Mouse (Mus musculus) heart, embryonic 10.5 days (tissue): Measurements from ENCODE around the gene Atxn7l3b. TPM values are rescaled to one million over a fixed set of nuclear protein-coding genes. Genes with fewer than 3 reads are reported as not detected.

Experiments used
- DNase-seq: peaks from one replicate; pipeline ENCODE4 v3.0.0-alpha.2; 2017; ENCODE audit warnings: low spot score
- H3K27ac ChIP-seq: fragments of 300-500 bp; sonication (generic); 2 replicates; pipeline ENCODE4 v1.5.1; 2016; ENCODE audit warnings: mild to moderate bottlenecking
- H3K27me3 ChIP-seq: fragments of 300-500 bp; sonication (generic); 2 replicates; pipeline ENCODE4 v1.6.1; 2016; ENCODE audit warnings: mild to moderate bottlenecking; ENCODE audit not compliant: poor library complexity, insufficient read depth, severe bottlenecking
- H3K36me3 ChIP-seq: fragments of 300-500 bp; sonication (generic); 2 replicates; pipeline ENCODE4 v1.6.1; 2016; ENCODE audit warnings: mild to moderate bottlenecking, moderate library complexity
- H3K4me1 ChIP-seq: fragments of 300-500 bp; sonication (generic); 2 replicates; pipeline ENCODE4 v1.6.1; 2016; ENCODE audit warnings: mild to moderate bottlenecking
- H3K4me3 ChIP-seq: fragments of 300-500 bp; sonication (generic); 2 replicates; pipeline ENCODE4 v1.5.1; 2016; ENCODE audit warnings: mild to moderate bottlenecking, moderate library complexity
- H3K9me3 ChIP-seq: fragments of 300-500 bp; sonication (generic); 2 replicates; pipeline ENCODE4 v1.6.1; 2016; ENCODE audit warnings: mild to moderate bottlenecking, moderate library complexity
- WGBS: fragments of 180-500 bp; shearing (Covaris S2); methylation state at CpG from one replicate; pipeline ENCODE4 v1.1.7; 2016; 5-methylcytosine and 5-hydroxymethylcytosine counted together
- polyA plus RNA-seq: library from polyadenylated mRNA; unstranded; fragments of >200 nt; fragmentation: Nextera tagmentation; extraction: Ambion mirVana; gene quantifications from 2 replicates; pipeline ENCODE4 v1.2.1, GENCODE M21; 2016

Atxn7l3b gene
- polyA plus RNA-seq, 1 experiment from 2014 or later, result 135 TPM

DNA sequence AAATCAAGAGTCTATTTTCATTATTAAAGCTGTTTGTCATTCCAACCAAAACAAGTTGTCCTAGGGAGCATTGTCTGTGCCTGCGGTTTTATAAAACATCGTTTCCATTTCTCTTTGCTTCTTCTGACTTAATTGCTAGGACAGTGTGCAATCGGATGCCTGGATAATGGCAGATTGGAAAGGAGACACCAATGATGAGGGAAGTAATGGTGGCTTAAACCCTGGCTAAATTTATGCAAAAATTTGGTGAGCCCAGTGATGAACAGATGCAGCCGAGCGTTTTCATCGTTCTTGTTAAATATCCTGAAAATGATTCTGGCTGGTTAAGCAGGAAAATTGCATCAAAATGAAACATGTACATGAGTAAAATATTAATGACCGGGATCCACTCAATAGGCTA lies 28.6 kb downstream of the Atxn7l3b start:
- Histone ChIP-seq H3K9me3 (no peaks in the 10 kb centered on the region), H3K4me1 (no peaks in the 10 kb centered on the region), H3K4me3 (no peak overlapping the region), H3K27me3 (no peaks in the 10 kb centered on the region), H3K36me3 (no peaks in the 10 kb centered on the region), H3K27ac (no peak overlapping the region)
- WGBS, result 86% methylated on average over 7 of the region's 7 CpGs
- no peak for DNase-seq

- Histone ChIP-seq H3K36me3 (no peaks in the 10 kb centered on the region), H3K27me3 (no peaks in the 10 kb centered on the region), H3K4me1 (no peaks in the 10 kb centered on the region), H3K27ac (no peak overlapping the region), H3K4me3 (no peak overlapping the region), H3K9me3 (no peaks in the 10 kb centered on the region)
- 74% methylated on average over 3 of the region's 3 CpGs for WGBS
- DNase-seq, result no peak
Observed at GRCm38 (mm10) chr10:112899796-112900195, 29.0 kb downstream of the Atxn7l3b start.

- no peak for DNase-seq
- WGBS, result 74% methylated on average over 4 of the region's 4 CpGs
- Histone ChIP-seq H3K4me1 (no peaks in the 10 kb centered on the region), H3K9me3 (no peaks in the 10 kb centered on the region), H3K27me3 (no peaks in the 10 kb centered on the region), H3K27ac (no peak overlapping the region), H3K36me3 (no peaks in the 10 kb centered on the region), H3K4me3 (no peak overlapping the region)
Observed at GRCm38 (mm10) chr10:112896636-112897035, 32.2 kb downstream of the Atxn7l3b start.

DNA sequence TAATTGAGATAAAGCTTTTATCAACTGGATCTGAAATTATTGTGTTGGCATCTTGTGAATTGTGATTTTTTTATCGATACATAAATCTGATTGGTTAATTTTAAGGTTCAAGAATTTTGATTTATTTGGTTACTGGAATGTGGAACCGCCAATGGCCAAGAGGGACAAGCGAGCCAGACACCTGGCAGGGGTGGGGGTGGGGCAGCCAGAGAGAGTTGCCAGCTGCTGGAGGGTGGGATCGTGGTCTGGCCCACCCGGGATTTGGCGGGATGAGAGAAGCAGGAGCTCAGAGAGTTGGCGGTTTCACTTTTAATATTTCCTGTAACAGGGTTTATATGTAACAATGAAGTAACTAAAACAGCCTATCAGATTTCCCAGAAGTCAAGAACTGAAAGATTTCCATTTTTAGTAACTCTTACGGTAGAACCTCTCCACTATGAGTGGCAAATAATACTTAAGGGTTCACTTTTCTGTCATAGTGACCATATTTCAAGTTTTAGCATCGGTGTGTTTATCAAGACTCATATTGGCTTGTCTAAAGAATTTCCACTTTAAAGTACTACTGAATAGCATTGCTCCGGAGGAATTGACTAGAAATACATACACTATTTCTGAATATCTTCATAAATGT lies 35.1 kb downstream of the Atxn7l3b start:
- 89% methylated on average over 10 of the region's 10 CpGs for WGBS
- no peaks in the 10 kb centered on the region for H3K4me1 ChIP-seq
- DNase-seq, result no peak

DNA sequence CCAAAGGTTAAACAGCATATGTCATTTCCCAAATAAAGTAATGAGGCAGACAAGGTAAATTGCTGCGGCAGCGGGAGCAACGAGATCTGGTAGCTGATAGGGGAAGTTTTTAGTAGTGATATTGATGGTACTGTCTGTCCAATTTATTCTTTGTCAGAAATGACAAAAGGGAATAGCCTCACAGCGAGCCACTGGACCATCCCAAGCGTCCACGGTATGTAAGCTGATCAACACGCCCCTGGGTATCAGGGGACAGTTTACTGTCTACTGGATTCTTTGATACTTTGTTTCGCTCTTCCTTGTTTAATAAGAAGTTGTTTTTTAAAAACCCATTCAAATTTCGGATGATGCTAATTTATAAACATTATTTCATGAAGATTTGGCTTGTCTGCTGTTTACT lies 44.7 kb downstream of the Atxn7l3b start:
- Histone ChIP-seq H3K27ac (no peak overlapping the region), H3K4me1 (no peaks in the 10 kb centered on the region), H3K27me3 (no peaks in the 10 kb centered on the region), H3K36me3 (no peaks in the 10 kb centered on the region), H3K4me3 (no peak overlapping the region), H3K9me3 (no peaks in the 10 kb centered on the region)
- no peak for DNase-seq
- WGBS, result 76% methylated on average over 9 of the region's 9 CpGs

More for the DNA sequence above, 35.1 kb downstream of the Atxn7l3b start:
- Histone ChIP-seq H3K4me3 (no peak overlapping the region), H3K27ac (no peak overlapping the region), H3K9me3 (no peaks in the 10 kb centered on the region), H3K36me3 (no peaks in the 10 kb centered on the region), H3K27me3 (no peaks in the 10 kb centered on the region)

GRCm38 (mm10) chr10:112883688-112884004 lies 45.2 kb downstream of the Atxn7l3b start:
- no peaks in the 10 kb centered on the region for H3K9me3 ChIP-seq
- no peak for DNase-seq
- no peaks in the 10 kb centered on the region for H3K27me3 ChIP-seq
- H3K36me3 ChIP-seq, result no peaks in the 10 kb centered on the region
- H3K4me3 ChIP-seq, result no peak overlapping the region
- no peak overlapping the region for H3K27ac ChIP-seq
- no peaks in the 10 kb centered on the region for H3K4me1 ChIP-seq
- WGBS, result 57% methylated on average over 3 of the region's 3 CpGs

DNA sequence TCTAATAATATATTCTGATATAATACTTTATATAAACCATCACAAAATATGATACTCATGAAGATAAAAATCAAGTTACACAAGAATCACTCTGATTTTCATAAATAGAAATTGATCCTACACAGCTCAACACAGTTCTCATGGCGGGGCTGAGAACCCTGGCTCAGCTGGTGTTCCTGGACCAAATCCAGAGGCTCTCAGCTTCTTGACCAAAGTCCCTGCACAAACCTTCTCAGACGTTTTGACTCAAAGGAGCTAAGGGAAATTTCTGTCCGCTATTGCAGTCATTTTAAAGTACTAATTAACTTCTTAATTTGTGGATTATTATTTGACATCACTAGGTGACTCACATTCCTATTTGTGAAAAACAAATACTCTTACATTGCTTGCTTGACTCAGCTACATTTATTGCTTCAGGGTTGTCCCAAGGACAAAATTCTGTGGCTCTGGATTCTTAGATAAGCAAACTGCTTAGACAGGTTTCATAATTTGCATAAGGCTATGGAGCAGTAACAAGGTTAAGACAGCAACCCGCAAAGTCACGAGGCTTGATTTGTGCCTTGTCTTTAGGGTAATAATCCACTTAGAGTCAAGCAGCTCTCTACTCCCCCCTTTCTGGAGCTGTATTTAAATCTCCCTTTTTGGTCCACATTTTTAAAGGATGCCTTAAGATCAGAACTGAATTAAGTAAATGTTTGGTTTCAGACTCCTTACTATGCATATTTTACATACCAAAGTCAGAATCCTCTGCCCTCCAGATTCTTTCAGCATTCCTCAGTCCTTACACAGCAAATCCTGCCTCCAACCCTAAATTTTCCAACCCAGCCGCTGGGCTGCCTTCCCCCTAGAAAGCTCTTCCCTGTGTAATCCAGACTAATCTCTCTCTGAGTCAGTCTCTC lies 45.8 kb downstream of the Atxn7l3b start:
- WGBS, result 33% methylated on average over 6 of the region's 6 CpGs
- H3K4me1 ChIP-seq, result no peaks in the 10 kb centered on the region
- no peak overlapping the region for H3K4me3 ChIP-seq
- H3K27ac ChIP-seq, result no peak overlapping the region
- no peaks in the 10 kb centered on the region for H3K36me3 ChIP-seq
- no peaks in the 10 kb centered on the region for H3K9me3 ChIP-seq
- no peaks in the 10 kb centered on the region for H3K27me3 ChIP-seq
- no peak for DNase-seq

DNA sequence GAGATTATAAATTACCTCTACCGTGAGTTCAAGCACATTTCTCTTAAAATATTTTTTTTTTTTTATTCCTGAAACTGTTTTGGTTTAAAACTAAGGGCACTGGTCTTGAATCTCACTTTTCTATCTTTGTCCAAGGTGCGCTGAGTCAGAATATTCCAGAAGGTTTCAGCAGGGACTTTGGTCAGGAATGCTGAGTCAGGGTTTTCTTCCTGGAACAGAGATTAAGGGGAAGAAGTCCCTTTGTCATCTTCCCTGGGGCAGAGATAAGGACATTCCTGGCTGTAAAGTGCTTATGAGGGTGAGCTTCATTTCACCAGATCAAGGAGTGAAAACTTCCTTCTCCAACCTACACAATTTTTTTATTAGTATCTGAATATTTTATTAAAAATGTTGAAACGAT lies 46.7 kb downstream of the Atxn7l3b start:
- Histone ChIP-seq H3K4me3 (no peak overlapping the region), H3K36me3 (no peaks in the 10 kb centered on the region), H3K27me3 (no peaks in the 10 kb centered on the region), H3K4me1 (no peaks in the 10 kb centered on the region), H3K9me3 (no peaks in the 10 kb centered on the region), H3K27ac (no peak overlapping the region)
- WGBS, result 83% methylated on average over 3 of the region's 3 CpGs
- DNase-seq, result no peak

DNA sequence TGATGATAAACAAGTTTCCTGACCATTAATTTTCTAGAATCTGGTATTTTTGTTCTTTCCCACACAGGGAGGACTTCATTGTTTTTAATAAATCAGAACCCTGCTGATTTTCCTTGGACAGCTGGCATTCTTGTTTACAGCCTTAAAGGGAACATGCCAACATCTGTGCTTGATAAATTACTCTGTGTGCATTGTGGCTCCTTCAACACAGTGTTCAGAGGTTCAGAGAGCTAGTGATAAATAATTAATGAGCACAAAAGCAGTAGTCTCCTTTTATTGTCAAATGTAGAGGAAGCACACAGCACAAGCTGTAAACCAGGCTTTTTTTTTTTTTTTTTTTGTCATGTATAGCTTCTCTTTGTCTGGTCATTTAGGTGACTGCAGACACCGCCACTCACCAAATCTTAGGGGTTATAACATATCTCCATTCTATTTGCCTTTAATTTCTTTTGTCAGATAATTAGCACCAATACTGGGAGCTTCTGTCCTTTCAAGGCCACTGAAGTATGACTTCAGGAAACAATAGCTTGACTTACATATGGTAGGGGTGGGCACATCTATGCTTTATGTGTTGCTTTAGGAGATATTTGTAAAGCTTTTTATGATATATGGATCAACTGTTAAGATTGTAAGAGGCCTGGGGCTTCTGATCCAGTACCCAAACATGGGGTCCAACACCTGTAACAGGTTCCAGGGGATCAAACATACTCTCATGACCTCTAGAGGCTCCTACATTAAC lies 52.0 kb downstream of the Atxn7l3b start:
- 81% methylated on average over 1 of the region's 1 CpGs for WGBS
- no peaks in the 10 kb centered on the region for H3K9me3 ChIP-seq
- H3K36me3 ChIP-seq, result no peaks in the 10 kb centered on the region
- H3K4me1 ChIP-seq, result no peaks in the 10 kb centered on the region
- no peak for DNase-seq
- no peaks in the 10 kb centered on the region for H3K27me3 ChIP-seq
- H3K27ac ChIP-seq, result no peak overlapping the region
- H3K4me3 ChIP-seq, result no peak overlapping the region
